Mouse (Mus musculus): ENCODE data around the gene Ptpn22. TPM values are rescaled to one million over a fixed set of nuclear protein-coding genes. Genes with fewer than 3 reads are reported as not detected.
"Not testable (repeated sequence)": the region's sequence is repeated elsewhere in the genome, so short reads cannot be mapped to it uniquely, and the experiment has no call there.

The Ptpn22 gene
- polyA plus RNA-seq (2012), result not detected in 2 replicates

GRCm38 (mm10) chr3:103858881-103859801 is at the start of gene Ptpn22:
Gene Ptpn22, plus strand, starts transcription at chr3:103859795.
- H3K27me3 ChIP-seq (ENCODE audit: control insufficient read depth), result peaks cover 6% of the 10 kb centered on the region
- no peaks in the 10 kb centered on the region for H3K36me3 ChIP-seq (ENCODE audit: control insufficient read depth)
- H3K4me3 ChIP-seq (replicated peaks), result peak within 1 kb of the TSS; percentile 16
- no peak for TF ChIP-seq GATA1 (IDR thresholded peaks at IDR 0.05; ENCODE audit: low read length)
- TF ChIP-seq TAL1 (IDR thresholded peaks at IDR 0.05; ENCODE audit: low read length), result no peak
- no peaks in the 10 kb centered on the region for H3K9me3 ChIP-seq (ENCODE audit: control insufficient read depth, low read length)
- peaks cover 10% of the 10 kb centered on the region for H3K4me1 ChIP-seq (ENCODE audit: control insufficient read depth)

- peak overlapping the region; percentile 79 for H3K4me3 ChIP-seq (replicated peaks)
- TF ChIP-seq TAL1 (IDR thresholded peaks at IDR 0.05; ENCODE audit: low read length) (no peak), GATA1 (IDR thresholded peaks at IDR 0.05; ENCODE audit: low read length) (no peak)
- H3K9me3 ChIP-seq (ENCODE audit: control insufficient read depth, low read length), result no peaks in the 10 kb centered on the region
- H3K27me3 ChIP-seq (ENCODE audit: control insufficient read depth), result no peaks in the 10 kb centered on the region
- peaks cover 72% of the 10 kb centered on the region for H3K36me3 ChIP-seq (ENCODE audit: control insufficient read depth)
- peaks cover 70% of the 10 kb centered on the region for H3K4me1 ChIP-seq (ENCODE audit: control insufficient read depth)
Measured at GRCm38 (mm10) chr3:103809799-103810150, 49.8 kb upstream of the Ptpn22 start.

- H3K9me3 ChIP-seq (ENCODE audit: control insufficient read depth, low read length), result no peaks in the 10 kb centered on the region
- no peak for TF ChIP-seq GATA1 (IDR thresholded peaks at IDR 0.05; ENCODE audit: low read length)
- TF ChIP-seq TAL1 (IDR thresholded peaks at IDR 0.05; ENCODE audit: low read length), result no peak
- no peaks in the 10 kb centered on the region for H3K27me3 ChIP-seq (ENCODE audit: control insufficient read depth)
- peaks cover 61% of the 10 kb centered on the region for H3K4me1 ChIP-seq (ENCODE audit: control insufficient read depth)
- H3K4me3 ChIP-seq (replicated peaks), result peak overlapping the region; percentile 79
- H3K36me3 ChIP-seq (ENCODE audit: control insufficient read depth), result peaks cover 71% of the 10 kb centered on the region
Measured at GRCm38 (mm10) chr3:103810967-103811366, 48.6 kb upstream of the Ptpn22 start.

- Histone ChIP-seq H3K27me3 (ENCODE audit: control insufficient read depth) (no peaks in the 10 kb centered on the region), H3K36me3 (ENCODE audit: control insufficient read depth) (peaks cover 36% of the 10 kb centered on the region)
- TF ChIP-seq TAL1 (IDR thresholded peaks at IDR 0.05; ENCODE audit: low read length) (no peak), GATA1 (IDR thresholded peaks at IDR 0.05; ENCODE audit: low read length) (no peak)
Measured at GRCm38 (mm10) chr3:103827548-103827947, 32.0 kb upstream of the Ptpn22 start.

GRCm38 (mm10) chr3:103829036-103829435 is 30.6 kb upstream of the Ptpn22 start:
- H3K4me1 ChIP-seq (ENCODE audit: control insufficient read depth), result peaks cover 25% of the 10 kb centered on the region
- no peaks in the 10 kb centered on the region for H3K9me3 ChIP-seq (ENCODE audit: control insufficient read depth, low read length)
- no peak for TF ChIP-seq GATA1 (IDR thresholded peaks at IDR 0.05; ENCODE audit: low read length)
- H3K36me3 ChIP-seq (ENCODE audit: control insufficient read depth), result peaks cover 23% of the 10 kb centered on the region
- H3K4me3 ChIP-seq (replicated peaks), result no peak overlapping the region
- no peaks in the 10 kb centered on the region for H3K27me3 ChIP-seq (ENCODE audit: control insufficient read depth)

More at GRCm38 (mm10) chr3:103827548-103827947, 32.0 kb upstream of the Ptpn22 start:
- H3K4me3 ChIP-seq (replicated peaks), result no peak overlapping the region
- peaks cover 15% of the 10 kb centered on the region for H3K4me1 ChIP-seq (ENCODE audit: control insufficient read depth)
- no peaks in the 10 kb centered on the region for H3K9me3 ChIP-seq (ENCODE audit: control insufficient read depth, low read length)

GRCm38 (mm10) chr3:103830681-103831080 is 28.9 kb upstream of the Ptpn22 start:
- not testable (repeated sequence) for H3K4me3 ChIP-seq (replicated peaks); H3K9me3 ChIP-seq (ENCODE audit: control insufficient read depth, low read length); H3K27me3 ChIP-seq (ENCODE audit: control insufficient read depth)
- peaks cover 21% of the 10 kb centered on the region for H3K36me3 ChIP-seq (ENCODE audit: control insufficient read depth)
- peaks cover 25% of the 10 kb centered on the region for H3K4me1 ChIP-seq (ENCODE audit: control insufficient read depth)

- H3K4me1 ChIP-seq (ENCODE audit: control insufficient read depth), result peaks cover 25% of the 10 kb centered on the region
- TF ChIP-seq TAL1 (IDR thresholded peaks at IDR 0.05; ENCODE audit: low read length) (no peak), GATA1 (IDR thresholded peaks at IDR 0.05; ENCODE audit: low read length) (no peak)
Measured at GRCm38 (mm10) chr3:103831146-103831545, 28.4 kb upstream of the Ptpn22 start.

GRCm38 (mm10) chr3:103832426-103832825 is 27.2 kb upstream of the Ptpn22 start, which contains the start of gene Bcl2l15:
Gene Bcl2l15, plus strand, starts transcription at chr3:103832601.
- Histone ChIP-seq H3K36me3 (ENCODE audit: control insufficient read depth) (peaks cover 8% of the 10 kb centered on the region), H3K9me3 (ENCODE audit: control insufficient read depth, low read length) (no peaks in the 10 kb centered on the region), H3K4me1 (ENCODE audit: control insufficient read depth) (peaks cover 25% of the 10 kb centered on the region), H3K27me3 (ENCODE audit: control insufficient read depth) (no peaks in the 10 kb centered on the region), H3K4me3 (replicated peaks) (peak within 1 kb of the TSS; percentile 3)
- no peak for TF ChIP-seq TAL1 (IDR thresholded peaks at IDR 0.05; ENCODE audit: low read length)
- no peak for TF ChIP-seq GATA1 (IDR thresholded peaks at IDR 0.05; ENCODE audit: low read length)

More at GRCm38 (mm10) chr3:103831146-103831545, 28.4 kb upstream of the Ptpn22 start:
- Histone ChIP-seq H3K4me3 (replicated peaks) (no peak overlapping the region), H3K27me3 (ENCODE audit: control insufficient read depth) (no peaks in the 10 kb centered on the region), H3K36me3 (ENCODE audit: control insufficient read depth) (peaks cover 16% of the 10 kb centered on the region), H3K9me3 (ENCODE audit: control insufficient read depth, low read length) (no peaks in the 10 kb centered on the region)

- H3K27me3 ChIP-seq (ENCODE audit: control insufficient read depth), result no peaks in the 10 kb centered on the region
Measured at GRCm38 (mm10) chr3:103834001-103834400, 25.6 kb upstream of the Ptpn22 start.

More at GRCm38 (mm10) chr3:103834001-103834400, 25.6 kb upstream of the Ptpn22 start:
- Histone ChIP-seq H3K36me3 (ENCODE audit: control insufficient read depth) (peaks cover 5% of the 10 kb centered on the region), H3K9me3 (ENCODE audit: control insufficient read depth, low read length) (no peaks in the 10 kb centered on the region), H3K4me1 (ENCODE audit: control insufficient read depth) (peaks cover 25% of the 10 kb centered on the region), H3K4me3 (replicated peaks) (no peak overlapping the region)
- TF ChIP-seq TAL1 (IDR thresholded peaks at IDR 0.05; ENCODE audit: low read length) (no peak), GATA1 (IDR thresholded peaks at IDR 0.05; ENCODE audit: low read length) (no peak)
